Mouse (Mus musculus): ENCODE measurements around the gene Rab35.

- TF ChIP-seq CTCF (conservative IDR thresholded peaks at IDR 0.05; ENCODE audit: insufficient read depth, insufficient read length, low read depth, low read length) (no peak), POLR2A (IDR thresholded peaks at IDR 0.05; ENCODE audit: low read depth, low read length) (no peak)
These were observed 30.9 kb downstream of the Rab35 start for GRCm38 (mm10) chr5:115662658-115663057.
